Mouse (Mus musculus): ENCODE results near the gene Nudcd3. TPM values are rescaled to one million over a fixed set of nuclear protein-coding genes. Genes with fewer than 3 reads are reported as not detected.

The Nudcd3 gene
- 33.6 and 39.7 TPM in 2 replicates for total RNA-seq (2017)

DNA sequence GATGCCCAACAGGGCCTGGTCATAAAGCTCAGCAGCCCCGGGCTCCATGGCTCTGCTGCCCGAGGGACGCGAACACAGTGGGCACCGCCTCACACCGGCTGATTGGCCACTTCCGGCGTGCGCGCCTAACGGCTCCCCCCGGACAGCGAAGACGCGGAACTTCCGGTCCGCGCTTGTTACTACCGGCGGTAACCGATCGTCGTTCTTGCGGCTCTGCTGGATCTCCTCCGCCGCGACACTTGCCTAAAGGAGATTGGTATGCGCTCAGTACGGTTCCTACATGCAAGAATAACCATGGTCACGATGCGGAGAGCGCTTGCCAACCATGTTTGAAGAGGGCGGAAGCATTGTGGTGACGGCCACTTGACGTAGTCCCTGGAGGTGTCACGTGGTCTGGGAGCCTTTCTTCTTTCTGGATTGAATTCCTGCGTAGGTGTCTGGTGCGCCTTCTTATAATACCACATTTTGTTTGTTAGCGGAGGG lies at the start of gene Nudcd3:
Gene Nudcd3 (minus strand): TSS at position 329 of the 483 bp plus-strand sequence.
- peak; percentile 91 for ATAC-seq (replicated peaks; ENCODE audit: low read depth, poor library complexity, severe bottlenecking)

DNA sequence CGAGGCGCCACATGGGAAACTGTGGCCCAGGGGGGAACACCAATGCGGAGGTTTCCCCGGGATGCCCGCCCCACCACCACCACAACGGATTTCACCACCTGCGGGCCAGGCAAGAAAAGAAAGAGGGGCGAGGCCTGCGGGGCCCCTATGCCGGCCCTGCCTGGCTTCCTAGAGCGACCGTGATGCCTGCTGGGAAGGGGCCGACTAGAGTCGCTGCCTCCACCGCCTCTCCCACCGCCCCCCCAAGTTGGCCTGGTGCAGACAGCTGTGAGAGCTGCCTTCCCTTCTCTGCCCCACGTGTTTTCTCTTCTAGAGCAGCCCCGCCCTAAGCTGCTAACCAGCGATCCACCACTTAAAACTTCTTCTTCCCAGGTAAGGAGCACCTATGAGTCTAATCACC lies 44.5 kb upstream of the Nudcd3 start:
- ATAC-seq (replicated peaks; ENCODE audit: low read depth, poor library complexity, severe bottlenecking), result no peak

DNA sequence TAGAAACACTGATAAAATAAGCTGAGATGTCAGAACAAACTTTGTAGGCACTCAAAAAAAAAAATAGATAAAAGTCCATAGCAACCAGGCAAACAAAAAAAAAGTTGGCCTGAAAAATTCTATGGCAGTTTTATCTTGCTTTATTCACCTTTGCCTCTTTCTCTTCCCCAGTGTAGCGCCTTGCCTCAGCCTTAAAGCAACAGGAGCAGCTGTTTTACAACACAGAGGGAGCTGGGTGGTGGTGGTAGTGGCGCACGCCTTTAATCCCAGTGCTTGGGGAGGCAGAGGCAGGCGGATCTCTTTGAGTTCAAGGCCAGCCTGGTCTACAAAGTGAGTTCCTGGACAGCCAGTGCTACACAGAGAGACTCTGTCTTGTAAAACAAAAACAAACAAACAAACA lies 32.8 kb upstream of the Nudcd3 start:
- ATAC-seq (replicated peaks; ENCODE audit: low read depth, poor library complexity, severe bottlenecking), result no peak

DNA sequence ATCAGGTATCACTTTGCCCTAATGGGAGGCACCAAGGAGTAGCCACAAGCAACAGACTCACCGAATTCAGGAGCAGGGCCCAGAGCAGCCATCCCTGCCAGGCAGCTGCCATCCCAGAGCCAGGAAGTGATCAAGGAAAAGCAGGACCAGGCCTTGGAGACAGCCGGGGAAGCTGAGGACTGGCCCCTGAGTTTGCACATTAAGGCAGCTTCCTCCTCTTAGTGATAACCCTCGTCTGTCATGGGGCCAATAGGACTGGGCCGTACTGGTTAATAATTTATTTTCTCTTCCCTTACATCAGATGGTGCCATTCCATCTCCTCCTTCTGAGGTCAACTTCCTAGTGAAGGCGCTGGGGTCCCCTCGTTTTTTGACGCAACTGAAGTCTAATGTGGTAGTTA lies 29.8 kb upstream of the Nudcd3 start, which contains the start of gene Npc1l1:
Gene Npc1l1 (minus strand): TSS at position 132 of the 400 bp plus-strand sequence.
- ATAC-seq (replicated peaks; ENCODE audit: low read depth, poor library complexity, severe bottlenecking), result no peak

DNA sequence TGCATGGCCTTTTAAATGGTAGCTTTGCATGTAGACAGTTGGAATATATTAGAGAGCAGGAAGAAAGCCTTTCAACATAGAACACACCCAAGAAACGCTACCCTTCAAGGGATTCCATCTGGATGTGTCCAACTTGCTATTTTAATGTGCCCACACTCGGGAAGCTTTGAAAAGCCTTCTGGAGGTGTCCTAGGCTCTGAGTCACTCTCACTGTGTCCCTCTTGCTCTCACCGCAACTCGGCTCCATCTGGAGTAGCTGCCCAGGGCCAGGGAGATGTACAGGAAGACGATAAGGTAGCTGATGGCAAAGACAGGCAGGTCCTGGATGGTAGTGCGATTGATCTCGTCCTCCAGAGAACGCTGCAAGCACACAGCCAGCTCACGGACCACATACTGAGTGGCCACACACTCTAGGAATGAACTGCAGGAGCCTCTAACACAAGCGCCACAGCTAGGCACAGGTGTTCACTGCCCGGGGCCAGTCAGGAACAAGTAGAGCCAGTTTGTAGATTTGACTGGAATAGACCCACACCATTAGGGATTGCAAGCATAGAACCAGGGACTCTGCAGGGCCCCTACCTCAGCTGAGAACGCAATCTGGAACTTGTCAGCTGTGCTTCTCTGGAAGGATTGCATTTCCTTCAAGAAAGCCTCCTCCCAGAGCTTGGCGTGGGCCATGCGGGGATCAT lies 24.5 kb upstream of the Nudcd3 start:
- ATAC-seq (replicated peaks; ENCODE audit: low read depth, poor library complexity, severe bottlenecking), result no peak

DNA sequence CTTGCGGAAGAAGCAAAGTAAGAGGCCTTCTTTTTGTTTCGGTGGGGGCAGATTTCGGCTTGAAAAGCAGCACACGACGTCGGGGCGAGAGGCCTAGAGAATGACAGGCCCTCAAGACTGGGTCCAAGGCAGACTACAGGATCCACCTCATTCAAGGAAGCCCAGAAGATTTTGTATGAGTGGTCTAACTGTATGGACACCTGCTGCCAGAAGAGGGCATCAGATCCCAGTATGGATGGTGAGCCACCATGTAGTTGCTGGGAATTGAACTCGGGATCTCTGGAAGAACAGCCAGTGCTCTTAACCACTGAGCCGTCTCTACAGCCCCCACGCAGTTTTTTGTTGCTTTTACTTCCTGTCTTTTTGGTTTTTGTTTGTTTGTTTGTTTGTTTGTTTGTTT lies 22.0 kb upstream of the Nudcd3 start:
- ATAC-seq (replicated peaks; ENCODE audit: low read depth, poor library complexity, severe bottlenecking), result no peak

DNA sequence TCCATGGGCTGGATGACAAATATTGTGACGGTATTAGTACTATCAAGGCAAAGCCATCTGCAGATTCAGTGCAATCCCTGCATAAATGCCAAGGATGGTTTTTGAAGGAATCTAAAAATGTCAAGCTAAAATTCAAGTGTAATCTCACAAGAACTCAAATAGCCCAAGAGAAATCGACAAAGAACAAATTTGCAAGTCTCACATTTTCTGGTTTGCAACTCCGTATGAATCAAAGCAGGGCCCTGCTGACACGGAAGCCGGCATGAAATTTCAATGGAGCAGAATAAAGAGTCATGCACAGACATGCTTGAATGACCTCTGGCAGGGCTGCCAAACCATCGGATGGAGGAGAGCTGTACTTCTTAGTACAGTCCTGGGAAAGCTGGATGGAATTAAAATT lies 19.8 kb upstream of the Nudcd3 start:
- ATAC-seq (replicated peaks; ENCODE audit: low read depth, poor library complexity, severe bottlenecking), result no peak

DNA sequence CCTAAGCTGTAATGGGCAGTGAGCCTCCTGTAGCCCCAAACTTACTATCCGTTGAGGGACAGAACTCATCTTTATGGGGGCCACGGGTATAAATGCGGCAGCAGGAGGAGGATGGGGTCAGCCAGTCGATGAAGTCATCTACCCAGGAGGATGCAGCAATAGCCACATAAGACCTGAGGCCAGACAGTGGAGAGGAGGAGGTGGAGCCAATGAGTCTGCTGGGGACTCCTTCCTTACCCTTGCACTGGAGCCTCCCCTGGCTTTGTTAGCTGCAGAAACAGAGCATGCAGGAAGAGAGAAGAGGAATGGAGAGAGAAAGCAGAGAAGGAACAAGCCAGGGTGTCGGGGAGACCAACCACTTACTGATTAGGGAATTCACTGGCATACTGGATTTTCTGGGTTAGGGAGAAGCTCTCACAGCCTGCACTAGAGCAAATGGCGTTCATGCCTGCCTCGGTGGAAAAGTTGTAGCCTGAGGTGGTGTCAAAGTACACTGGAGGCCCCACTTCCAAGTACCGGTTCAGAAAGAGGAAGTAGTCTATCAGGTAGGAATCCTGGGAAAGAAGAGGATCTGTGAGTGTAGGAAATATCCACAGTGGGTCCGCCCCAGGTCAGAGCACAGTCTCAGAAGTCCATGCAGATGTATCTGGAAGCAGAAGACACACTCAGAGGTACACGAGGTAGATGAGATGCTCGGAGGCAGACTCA lies 18.1 kb upstream of the Nudcd3 start:
- no peak for ATAC-seq (replicated peaks; ENCODE audit: low read depth, poor library complexity, severe bottlenecking)

DNA sequence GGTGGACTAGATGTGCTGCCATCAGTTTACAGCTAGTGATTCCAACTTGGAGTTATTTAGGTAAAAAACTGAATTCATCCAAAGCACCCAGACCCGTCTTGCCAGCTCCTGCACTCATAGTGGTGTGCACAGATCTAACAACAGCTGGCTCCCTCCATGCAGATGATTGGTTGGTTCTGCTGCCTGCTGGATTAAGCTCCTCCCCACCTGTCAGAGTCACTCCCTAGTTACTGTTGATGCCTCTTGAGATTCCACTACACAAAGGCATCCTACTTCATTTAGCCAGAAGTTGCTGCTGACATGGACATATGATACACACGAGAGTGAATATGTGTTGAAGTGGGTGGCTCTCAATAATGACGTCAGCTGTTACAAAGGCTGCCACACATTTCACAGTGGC lies 16.6 kb upstream of the Nudcd3 start:
- ATAC-seq (replicated peaks; ENCODE audit: low read depth, poor library complexity, severe bottlenecking), result no peak

DNA sequence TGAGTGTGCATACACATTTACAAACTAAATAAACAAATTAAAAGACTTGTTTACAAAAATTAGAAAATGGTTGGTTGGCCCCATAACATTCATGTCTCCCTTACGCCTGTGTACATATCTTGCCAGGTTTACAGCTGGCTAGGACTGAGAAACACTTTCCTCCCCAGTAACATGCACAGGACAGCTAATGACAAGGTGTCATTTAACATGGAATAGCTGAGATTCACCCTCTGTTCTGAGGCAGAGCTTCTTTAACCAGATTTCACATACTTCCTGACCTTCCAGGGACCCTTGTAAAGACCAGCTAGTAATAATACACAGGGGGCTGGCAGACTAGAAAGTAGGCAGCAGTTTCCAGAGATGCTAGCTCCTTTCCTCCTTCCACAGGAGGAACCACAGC lies 7.9 kb upstream of the Nudcd3 start:
- ATAC-seq (replicated peaks; ENCODE audit: low read depth, poor library complexity, severe bottlenecking), result no peak

DNA sequence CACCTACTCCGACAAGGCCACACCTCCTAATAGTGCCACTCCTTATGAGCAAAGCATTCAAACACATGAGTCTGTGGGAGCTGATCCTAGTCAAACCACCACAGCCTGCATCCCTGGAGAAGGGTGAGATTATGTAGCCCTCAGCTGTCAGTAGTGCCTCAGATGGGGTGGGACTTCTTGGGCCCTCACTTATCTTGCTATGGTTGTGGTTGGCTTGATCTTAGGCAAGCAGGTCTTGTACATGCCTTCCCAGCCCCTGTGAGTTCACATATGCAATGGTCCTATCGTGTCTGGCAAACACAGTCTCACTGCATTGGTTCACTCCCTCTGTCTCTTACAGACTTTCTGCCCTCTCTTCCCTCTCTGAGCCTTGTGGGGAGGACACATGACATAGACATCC lies 6.9 kb upstream of the Nudcd3 start:
- ATAC-seq (replicated peaks; ENCODE audit: low read depth, poor library complexity, severe bottlenecking), result no peak

DNA sequence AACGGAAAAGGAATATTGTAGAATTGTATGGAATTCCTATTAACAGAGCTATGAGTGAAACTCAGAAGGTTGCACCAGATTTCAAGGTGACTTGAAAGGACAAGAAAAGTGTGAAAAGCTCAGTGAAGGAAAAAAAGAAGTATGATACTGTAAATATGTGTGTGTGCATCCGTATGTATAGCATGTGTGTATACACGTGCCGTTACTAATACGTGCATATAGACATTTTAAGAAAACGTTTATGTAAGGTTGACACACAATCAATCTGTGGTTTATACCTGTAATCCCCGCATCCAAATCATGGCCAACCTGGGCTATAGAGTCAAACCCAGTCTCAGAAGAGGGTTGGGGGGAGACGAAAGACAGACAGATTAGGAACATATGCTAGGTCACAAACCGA lies 355 bp upstream of the Nudcd3 start:
- ATAC-seq (replicated peaks; ENCODE audit: low read depth, poor library complexity, severe bottlenecking), result no peak

DNA sequence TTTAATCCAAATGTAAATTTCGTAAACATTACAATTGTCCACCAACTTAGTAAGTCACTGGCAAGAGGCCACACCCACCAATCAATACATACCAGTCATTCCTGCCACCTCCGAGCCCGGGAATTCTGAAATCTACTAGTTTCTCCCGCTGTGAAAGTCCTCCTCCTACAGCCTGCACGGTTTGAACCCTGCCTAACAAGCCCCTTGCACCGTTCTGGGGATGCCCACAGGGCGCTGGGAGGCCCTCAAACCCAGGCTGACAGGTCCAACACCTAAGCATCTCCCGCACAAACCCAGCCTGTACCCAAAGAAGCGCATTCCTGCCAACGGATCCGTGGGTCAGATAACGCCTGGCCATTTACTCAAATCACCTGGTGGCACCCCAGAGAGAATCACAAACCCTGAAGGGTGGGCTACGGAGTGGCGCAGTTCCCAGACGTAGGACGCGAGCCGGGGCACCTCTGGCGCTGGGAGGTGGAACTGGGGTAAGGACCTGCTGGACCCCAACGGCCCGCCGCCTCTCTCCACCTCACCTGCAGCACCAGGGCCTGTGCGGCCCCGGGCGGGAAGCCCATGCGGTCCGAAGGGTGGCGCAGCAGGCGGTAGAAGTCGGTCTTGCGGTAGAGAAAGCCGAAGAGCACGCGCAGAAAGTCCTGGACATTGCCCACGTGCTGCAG lies 667 bp downstream of the Nudcd3 start, which contains the start of gene A730071L15Rik:
Gene A730071L15Rik (plus strand): TSS at position 620 of the 677 bp plus-strand sequence.
- ATAC-seq (replicated peaks; ENCODE audit: low read depth, poor library complexity, severe bottlenecking), result peak; percentile 31; the same call in 1 of the 2 replicates

DNA sequence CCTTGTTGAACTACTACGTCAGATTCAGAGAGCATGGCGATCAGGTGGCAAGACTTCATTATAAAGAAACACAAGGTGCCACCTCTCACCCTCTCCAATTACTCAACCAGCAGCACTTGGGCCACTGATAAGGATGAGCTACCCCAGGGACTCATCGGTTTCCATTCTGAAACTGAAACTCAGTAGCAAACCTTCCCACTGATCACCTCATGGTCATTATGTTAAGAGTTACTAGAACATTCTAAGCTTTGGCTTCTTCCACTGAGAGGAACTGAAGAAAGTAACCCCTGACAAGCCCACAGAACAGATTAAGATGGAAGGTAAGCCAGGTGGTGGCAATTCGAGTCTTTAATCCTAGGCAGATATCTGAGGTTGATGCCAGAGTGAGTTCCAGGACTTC lies 1.8 kb downstream of the Nudcd3 start:
- no peak for ATAC-seq (replicated peaks; ENCODE audit: low read depth, poor library complexity, severe bottlenecking)

DNA sequence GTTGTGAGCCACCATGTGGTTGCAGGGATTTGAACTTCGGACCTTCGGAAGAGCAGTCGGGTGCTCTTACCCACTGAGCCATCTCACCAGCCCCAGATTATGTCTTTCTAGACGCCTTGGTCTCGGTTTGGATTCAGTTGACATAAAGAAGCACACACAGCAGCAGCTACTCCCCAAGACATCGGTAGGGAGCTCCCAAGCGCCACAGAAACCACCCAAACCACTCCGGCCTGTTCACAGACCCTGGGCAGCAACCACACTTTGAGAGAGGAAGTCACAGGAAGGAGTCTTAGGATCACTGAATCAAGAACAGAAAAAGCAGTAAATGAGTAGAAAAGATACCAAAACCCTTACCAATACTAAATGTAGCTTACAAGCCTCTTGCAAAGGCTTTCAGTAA lies 3.4 kb downstream of the Nudcd3 start:
- ATAC-seq (replicated peaks; ENCODE audit: low read depth, poor library complexity, severe bottlenecking), result no peak; the same call in 1 of the 2 replicates

DNA sequence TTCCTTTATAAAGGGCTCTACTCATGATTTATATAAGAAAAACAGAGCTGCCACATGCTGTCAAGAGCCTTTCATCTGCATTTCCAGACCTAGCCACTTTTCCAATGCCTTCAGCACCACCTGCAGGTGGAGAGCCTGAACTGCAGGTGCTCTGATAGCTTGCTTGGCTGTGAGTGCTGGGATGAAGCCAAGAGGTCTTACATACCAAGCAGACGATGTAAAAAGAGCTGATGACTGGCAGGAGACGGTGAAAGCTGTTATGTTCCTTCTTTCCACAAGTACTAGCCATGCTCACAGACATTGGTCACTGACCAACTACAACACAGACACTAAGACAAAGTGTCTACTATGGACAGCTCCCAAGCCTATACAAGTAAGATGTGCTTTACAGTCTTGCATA lies 12.3 kb downstream of the Nudcd3 start:
- peak; percentile 93 for ATAC-seq (replicated peaks; ENCODE audit: low read depth, poor library complexity, severe bottlenecking)

DNA sequence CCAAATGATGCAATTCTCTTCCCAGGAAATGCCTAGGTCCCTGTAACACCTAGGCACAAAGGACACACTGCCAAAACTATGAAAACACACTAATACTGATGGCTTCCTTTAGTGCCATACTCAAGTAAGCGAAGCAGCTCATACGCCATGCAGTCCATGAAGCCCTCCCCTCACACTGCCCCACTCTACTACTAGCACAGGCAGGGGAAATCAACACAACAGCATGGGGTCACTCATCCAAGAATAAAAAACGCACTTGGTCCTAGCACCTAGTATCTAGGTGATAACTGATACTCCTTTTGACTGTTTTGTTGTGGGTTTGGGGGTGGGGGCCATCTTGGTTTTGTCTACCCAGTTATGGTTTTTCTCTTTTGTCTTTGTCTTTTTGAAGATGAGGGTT lies 12.8 kb downstream of the Nudcd3 start:
- ATAC-seq (replicated peaks; ENCODE audit: low read depth, poor library complexity, severe bottlenecking), result no peak

DNA sequence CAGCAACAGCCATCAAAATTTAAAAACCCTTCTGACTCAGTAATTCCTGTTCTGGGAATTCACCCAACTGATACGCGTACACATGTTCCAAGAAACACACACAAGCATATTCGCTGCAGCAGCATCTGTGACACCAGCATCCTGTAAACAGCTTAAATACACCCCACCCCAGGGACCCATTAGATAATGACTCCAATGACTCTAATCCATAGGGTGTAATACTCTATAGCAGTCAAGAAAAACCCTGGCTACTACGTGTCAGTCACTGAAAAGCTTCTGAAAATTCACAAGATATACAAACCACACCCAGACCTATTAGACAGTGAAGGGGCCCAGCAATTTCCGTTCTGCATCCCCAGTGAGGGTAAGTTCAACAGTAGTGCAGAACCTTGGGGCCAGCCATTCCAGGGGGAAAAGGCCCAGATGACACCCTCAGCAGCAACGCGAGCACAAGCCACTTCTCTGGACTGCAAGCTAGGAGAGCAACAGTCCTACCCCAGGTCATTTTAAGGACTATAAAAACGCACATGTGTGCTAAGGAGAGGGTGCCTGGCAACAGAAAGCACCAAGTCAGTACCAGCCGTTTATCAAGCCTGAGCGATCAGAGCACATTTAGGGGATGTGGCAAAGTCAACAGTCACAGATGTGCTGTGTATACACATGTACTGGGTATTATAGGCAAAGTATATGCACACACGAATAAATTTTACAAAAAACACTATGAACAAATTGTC lies 15.8 kb downstream of the Nudcd3 start:
- peak; percentile 53; the same call in 1 of the 2 replicates for ATAC-seq (replicated peaks; ENCODE audit: low read depth, poor library complexity, severe bottlenecking)

DNA sequence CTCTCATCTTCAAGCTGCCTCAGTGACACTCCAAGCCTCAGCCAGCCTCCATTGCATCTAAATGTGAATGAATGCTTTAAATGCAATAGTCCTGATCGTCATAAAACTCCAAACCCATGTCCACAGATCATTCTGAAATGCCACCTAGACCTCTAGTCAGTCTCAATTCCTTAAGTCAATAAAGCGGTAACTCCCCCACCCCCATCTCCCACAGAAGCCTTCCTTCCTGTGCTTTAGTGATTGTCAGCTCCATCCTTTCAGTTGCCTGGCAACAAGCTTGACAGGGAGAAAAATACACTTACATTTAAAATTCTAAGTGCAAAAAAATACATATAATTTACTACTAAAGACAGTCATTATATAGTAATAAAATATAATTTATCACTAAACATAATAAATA lies 17.0 kb downstream of the Nudcd3 start:
- no peak for ATAC-seq (replicated peaks; ENCODE audit: low read depth, poor library complexity, severe bottlenecking)

DNA sequence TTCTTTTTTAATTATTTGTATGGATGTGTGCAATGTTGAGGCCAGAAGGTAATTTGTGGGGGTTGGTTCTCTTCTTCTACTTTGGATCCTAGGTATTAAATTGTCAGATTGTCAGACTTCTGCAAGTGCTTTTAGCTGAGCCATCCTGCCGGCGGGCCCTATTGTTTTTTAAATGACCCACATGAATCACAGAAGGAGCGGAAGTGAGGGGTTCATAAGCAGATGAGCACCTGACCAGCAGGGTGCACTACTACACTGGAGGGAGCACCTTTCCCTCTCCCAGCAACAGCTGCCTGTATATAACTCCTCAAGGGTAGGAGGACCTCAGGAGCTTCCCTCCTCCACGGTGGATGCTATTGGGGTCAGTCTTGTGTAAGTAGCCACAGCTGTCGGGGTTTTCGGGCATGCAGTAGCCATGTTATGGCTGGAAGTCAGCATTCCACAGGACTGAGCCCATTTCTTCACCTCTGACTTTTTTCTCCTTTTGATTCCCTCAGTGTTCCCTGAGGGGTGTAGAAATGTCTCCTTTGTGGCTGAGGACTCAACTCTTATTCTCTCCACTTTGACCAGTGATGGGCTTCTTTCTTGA lies 19.3 kb downstream of the Nudcd3 start:
- no peak for ATAC-seq (replicated peaks; ENCODE audit: low read depth, poor library complexity, severe bottlenecking)

Data from common myeloid progenitor, adult 5-6 weeks (primary cell).